Mouse (Mus musculus) liver (tissue): Measurements from ENCODE around the gene Ccp110.

Experiments used
- DNase-seq: peaks from one replicate; pipeline ENCODE4 v3.0.0-alpha.2; 2020; ENCODE audit warnings: mixed read lengths

Gene Ccp110

DNA sequence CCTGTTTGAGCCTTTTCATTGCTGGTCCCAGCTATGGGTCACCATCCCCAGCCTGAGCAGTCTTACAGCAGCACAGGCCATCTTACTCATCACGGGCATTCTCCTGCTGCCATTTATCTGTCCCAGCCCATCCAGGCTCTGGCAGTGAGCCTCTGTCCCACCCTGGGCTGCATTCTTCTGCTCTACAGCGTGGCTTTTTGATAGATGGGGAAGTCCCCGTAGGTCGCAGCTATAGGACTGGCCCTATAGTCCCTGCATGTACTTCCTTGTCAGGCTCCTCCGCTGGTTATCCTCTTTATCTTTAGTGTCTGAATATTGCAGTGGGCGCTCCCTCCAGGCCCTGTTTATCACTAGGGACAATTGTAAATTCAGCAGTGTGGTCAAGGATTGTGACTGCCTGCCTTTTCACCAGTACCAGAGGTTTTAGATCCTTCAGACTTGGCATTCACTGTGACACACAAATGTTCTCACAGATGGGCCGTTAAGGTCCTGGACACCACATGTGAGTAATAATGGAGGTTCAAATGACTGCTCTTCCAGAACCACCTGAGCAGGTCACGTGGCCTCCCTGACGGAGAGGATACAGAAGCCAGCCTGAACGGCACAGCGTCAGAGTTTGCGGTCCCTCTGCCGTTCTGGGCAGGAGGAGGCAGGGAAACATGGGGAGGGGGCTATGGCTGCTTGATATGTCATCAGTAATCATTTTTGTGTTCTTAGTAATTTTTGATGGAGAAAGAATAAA lies 16.7 kb downstream of the Ccp110 start:
- DNase-seq, result no peak

DNA sequence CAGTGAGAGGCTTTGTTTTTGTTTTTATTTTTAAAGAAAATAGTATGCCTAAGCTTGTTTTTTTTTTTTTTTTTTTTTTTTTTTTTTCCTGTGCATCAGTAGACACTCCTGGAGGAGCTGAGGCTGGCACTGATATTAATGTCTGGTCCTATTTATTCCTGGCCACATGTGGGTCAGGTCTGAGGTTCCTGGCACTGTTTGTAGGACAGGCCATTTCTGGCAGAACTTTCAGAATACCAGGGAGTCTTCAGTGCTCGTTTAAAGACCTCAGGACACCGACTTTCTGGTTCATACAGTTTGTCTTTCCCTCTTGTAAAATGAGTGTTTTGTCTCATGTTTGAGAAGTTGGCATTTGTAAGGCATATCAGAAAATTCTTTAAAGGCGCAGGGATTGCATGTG lies 19.4 kb downstream of the Ccp110 start:
- no peak for DNase-seq

DNA sequence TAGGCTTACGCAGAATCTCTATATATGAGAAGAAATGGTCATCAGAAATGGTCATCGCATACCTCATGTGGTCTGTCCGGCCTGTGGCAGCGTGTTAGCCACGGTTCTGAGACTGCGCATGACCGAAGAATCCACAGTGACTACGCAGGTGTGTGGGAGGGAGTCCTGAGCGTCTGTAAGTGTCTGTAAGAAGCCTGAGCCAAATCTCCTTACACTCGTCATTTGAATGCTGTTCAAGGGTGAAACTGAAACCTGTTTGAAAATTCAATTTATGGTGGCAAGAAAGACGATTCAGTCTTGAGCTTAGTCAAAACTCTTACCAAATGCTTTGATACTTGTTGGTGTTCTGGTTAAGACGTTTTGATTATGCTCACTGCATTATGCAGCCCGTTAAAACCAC lies 20.9 kb downstream of the Ccp110 start:
- DNase-seq, result no peak

- no peak for DNase-seq
Observed at GRCm38 (mm10) chr7:118738730-118739129, 26.4 kb downstream of the Ccp110 start.

DNA sequence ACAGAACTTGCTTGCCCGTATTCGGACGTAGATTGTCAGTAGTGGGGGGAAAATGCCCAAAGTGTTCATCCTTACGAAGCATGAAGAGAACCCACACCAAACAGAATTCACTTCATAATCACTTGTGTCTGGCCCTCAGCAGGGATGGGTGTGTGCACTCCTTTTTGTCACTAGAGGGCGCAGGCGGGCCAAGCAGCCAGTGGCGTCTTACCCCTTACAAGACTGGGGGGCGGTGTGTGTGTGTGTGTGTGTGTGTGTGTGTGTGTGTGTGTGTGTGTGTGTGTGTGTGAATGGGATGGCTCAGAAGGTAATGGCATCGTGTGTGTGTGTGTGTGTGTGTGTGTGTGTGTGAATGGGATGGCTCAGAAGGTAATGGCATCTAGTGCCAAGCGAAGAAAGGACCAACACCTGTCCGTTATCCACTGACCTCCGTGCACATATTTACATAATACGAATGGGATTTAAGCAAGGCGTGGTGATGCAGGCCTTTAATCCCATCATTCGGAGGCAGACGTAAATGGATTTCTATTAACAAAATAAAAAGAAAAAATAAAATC lies 27.7 kb downstream of the Ccp110 start, which contains the start of gene Vps35l:
TSS of gene Vps35l (plus strand) at position 252 of the 557 bp plus-strand sequence.
- peak; percentile 87 for DNase-seq

DNA sequence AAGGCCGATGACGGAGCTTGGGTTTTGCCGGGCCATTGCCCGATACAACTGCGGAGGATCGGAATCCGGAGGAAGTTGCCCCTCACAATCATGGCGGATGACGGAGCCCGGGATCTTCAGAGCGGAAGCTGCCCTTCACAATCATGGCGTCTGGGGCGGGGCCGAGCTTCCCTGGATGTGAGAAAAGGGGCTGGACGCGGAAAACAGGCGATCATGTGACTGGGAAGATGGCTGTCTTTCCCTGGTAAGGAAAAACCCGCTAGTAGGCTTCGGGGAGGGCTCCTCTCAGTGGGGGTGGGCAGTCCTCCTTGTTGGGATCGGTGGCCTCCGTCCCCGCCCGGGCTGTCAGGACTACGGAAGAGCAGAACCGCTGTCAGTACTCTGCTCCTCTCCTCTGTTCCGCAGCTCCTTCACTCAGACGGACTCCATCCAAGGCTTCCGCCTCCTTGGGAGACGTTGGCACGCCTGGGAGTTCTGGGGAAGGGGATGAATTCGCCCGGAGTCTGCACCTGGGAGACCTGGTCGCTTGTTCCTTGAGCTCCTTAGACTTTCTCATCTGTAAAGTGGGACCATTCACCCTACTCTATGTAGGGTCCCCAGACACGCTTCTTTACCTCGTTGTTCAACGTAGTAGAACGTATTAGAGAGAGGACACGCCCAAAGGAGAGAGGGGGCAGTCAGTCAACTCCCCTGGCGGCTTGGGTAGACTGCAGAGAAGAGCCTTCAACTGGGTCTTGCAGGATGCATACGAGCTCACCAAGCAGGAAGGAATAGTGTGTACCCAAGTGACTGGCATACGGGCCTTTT lies 28.4 kb downstream of the Ccp110 start:
- peak; percentile 97 for DNase-seq

- no peak for DNase-seq
Observed at GRCm38 (mm10) chr7:118742278-118742677, 29.9 kb downstream of the Ccp110 start.

GRCm38 (mm10) chr7:118744766-118745165 lies 32.4 kb downstream of the Ccp110 start:
- no peak for DNase-seq

- DNase-seq, result no peak
Observed at GRCm38 (mm10) chr7:118747891-118748672, 35.7 kb downstream of the Ccp110 start.

- DNase-seq, result no peak
Observed at GRCm38 (mm10) chr7:118749706-118750105, 37.4 kb downstream of the Ccp110 start.

- DNase-seq, result peak; percentile 57
Observed at GRCm38 (mm10) chr7:118751625-118752024, 39.3 kb downstream of the Ccp110 start.

- DNase-seq, result no peak
Observed at GRCm38 (mm10) chr7:118755756-118756155, 43.4 kb downstream of the Ccp110 start.

- peak; percentile 86 for DNase-seq
Observed at GRCm38 (mm10) chr7:118756490-118757265, 44.3 kb downstream of the Ccp110 start.

DNA sequence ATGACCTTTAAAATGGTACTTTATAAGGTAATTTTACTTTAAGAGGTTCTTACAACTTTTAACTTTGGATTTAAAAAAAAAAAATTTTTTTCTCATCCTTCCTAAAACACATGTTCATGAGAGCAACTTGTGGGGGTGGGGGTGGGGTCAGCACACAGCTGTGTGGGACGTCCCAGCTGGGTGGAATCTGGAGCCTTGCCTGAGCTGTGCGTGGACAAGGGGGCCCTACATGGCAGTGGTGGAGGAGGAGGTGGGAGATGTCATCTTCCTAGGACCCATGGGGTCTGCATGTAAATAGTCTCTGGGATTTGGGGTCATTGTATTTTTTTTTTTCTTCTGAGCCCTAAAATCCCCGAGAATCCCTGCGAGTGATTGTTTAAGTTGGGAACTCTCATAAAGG lies 46.0 kb downstream of the Ccp110 start:
- no peak for DNase-seq

- DNase-seq, result peak; percentile 55
Observed at GRCm38 (mm10) chr7:118759372-118759771, 47.0 kb downstream of the Ccp110 start.

GRCm38 (mm10) chr7:118763939-118764338 lies 51.6 kb downstream of the Ccp110 start:
- no peak for DNase-seq

DNA sequence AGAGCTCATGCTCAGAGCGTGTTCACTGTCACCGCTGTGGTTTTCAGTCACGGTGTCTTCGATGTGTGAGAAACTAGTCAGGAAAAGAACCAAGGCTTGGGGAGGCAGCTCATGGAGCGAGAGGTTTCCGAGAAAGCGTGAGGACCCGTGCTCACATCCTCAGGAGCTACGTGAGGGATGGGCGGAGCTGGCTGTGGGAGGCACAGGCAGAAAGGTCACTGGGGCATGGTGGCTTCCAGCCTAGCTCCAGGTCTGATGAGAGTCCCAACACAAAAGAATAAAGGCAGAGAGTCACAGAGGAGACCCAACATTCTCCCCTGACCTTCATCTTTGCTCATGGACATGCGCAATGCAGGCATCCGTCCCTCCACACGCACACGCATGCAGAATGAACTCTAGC lies 52.4 kb downstream of the Ccp110 start:
- no peak for DNase-seq

GRCm38 (mm10) chr7:118765604-118766003 lies 53.3 kb downstream of the Ccp110 start:
- no peak for DNase-seq

DNA sequence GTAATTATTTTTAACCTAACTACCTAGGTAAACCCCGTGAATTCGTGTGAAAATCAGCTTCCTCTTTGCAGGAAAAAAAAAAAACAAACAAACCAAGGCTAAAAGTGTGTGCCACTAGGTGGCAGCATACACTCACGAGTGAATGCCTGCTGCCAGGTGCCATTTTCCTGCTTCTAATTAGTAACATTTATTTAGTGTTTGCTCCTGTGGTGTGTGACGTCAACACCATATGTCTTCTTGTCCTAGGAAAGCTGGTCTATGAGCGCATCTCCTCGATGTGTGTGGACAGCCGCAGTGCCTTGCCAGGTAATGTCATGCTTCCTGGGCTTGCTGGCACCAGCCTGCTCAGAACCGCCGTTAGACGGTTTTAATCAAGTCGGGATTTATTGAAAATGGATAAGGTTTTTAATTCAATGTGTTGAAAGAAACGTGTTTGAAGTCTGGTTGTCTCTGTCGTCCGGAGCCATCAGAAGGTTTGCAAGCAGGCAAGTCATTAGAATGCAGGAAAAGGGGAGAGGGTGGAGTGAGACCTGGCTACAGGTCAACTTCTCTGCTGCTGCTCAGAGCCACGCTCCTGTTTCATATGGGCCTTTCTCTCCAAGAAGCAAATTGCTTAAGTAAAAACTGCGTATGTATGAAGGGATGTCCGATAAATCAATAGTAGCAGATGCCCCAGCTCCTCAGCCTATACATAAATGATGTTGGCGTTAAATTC lies 53.9 kb downstream of the Ccp110 start:
- DNase-seq, result peak; percentile 65

DNA sequence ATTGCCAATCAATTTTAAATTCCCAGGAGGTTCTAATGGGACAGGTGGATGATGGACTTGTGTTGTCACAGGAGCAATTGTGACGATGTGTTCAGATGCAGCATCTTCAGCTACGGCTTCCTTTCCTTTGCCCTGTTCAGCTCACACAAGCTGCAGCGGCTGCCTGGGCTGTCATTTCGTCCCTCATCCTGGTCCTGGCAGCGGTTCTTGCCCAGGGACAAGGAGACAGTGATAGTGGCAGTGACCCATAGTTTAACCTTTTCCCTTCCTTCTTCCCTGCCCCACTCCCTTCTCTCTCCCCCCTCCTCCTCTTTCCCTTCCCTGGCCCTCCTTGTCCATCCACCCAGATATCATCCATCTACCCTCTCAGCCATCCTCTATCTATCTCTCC lies 54.5 kb downstream of the Ccp110 start:
- DNase-seq, result no peak

GRCm38 (mm10) chr7:118769208-118769607 lies 56.9 kb downstream of the Ccp110 start:
- DNase-seq, result no peak
